Mouse (Mus musculus): ENCODE measurements around the gene Large1.
"Not testable (repeated sequence)": the region's sequence is repeated elsewhere in the genome, so short reads cannot be mapped to it uniquely, and the experiment has no call there.

Large1 gene

DNA sequence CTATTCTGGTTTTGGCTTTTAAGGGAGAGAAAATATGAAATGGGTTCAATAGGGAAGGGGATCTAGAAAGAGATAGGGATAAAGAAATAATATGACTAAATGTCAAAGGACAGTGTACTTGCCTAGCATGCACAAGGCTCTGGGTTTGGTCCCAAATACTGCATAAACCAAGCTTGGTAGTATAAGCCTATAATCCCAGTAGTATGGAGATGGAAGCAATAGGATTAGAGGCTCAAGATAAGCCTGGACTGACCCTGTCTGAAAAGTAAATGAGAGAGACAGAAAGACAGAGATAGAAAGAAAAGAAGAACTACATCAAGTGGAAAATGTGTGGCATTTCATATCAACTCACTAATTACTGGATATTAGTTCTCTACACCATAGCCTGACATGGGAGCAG is 180.7 kb downstream of the Large1 start:
- no peak for DNase-seq (ENCODE audit: low spot score)

DNA sequence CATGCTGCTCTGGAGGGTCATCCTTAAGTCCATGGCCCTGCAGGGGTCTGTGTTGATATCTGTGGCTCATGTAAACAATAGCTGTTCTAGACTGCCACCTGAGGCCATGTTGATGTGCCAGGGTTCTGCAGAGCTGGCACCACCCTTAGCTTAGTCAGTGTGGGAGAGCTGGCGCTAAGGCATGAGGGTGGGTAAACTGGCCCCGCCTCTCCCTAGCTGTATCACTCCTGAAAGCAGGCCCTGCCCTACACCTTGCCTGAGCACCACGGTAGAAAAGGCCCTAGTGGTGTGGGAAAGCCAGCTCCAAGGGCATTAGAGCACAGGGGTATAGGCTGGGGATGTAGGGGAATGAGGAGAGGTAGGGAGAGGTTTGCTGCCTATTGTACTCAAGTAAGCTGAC is 191.3 kb downstream of the Large1 start:
- DNase-seq (ENCODE audit: low spot score) = no peak

GRCm38 (mm10) chr8:73161564-73161963 is 191.8 kb downstream of the Large1 start:
- no peak for DNase-seq (ENCODE audit: low spot score)

DNA sequence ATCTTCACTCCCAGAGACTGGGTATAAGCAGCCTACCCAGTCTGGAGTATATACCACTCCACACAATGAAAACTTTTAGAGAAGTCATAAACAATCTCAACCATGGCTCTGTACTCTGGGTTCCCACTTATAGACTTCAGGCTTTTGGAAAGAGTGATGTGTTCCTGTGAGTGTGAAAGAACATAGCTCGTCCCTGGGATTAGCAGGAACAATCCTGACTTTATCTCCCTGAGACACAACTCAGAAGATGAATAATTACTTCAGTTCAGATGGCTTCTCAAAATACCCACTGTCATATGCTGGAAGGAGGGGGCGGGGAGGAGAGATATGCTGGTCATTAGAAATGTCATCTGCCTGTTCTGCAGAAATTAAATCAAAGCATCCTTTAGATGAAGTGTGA is 192.4 kb downstream of the Large1 start:
- no peak for DNase-seq (ENCODE audit: low spot score)

- no peak for DNase-seq (ENCODE audit: low spot score)
Observed at GRCm38 (mm10) chr8:73147236-73147635, 206.1 kb downstream of the Large1 start.

DNA sequence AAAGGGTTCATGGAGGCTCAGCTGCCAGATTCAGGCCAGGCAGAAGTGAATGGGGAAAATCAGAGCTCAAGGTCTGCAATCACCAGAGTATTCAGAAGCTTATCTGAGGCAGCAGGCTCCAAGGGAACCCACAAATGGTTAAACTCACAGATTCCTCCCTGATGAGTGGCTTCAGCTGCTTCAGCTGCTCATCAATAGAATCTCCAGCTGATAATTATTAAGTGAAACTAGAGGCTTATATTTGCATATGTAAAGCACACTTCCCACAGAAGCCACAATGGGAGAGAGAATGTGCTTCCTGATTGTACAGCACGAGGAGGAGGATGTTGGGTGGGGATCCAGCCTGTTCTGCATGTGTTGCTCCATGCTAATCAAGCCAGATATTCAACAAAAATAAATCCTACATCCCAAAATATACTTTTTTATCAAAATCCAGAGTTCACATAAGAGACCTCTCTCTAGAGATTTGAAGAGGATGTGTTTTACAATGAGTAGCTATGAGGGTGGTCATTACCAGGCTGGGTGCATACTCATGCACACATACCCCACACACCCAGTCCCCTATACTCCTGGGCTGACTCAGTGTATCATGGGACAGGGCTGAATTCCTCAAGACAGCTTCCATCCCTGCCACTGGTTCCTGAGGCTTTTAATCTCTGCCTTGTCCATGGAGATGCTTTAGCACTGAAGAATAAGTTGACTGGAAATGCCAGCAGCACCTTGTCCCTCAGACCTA is 210.5 kb downstream of the Large1 start:
- DNase-seq (ENCODE audit: low spot score) = no peak

GRCm38 (mm10) chr8:73135397-73135796 is 217.9 kb downstream of the Large1 start:
- no peak for DNase-seq (ENCODE audit: low spot score)

- no peak for DNase-seq (ENCODE audit: low spot score)
Observed at GRCm38 (mm10) chr8:73132080-73132479, 221.3 kb downstream of the Large1 start.

- DNase-seq (ENCODE audit: low spot score) = no peak
Observed at GRCm38 (mm10) chr8:73123864-73124499, 229.4 kb downstream of the Large1 start.

GRCm38 (mm10) chr8:73112332-73112895 is 240.9 kb downstream of the Large1 start:
- DNase-seq (ENCODE audit: low spot score) = no peak

DNA sequence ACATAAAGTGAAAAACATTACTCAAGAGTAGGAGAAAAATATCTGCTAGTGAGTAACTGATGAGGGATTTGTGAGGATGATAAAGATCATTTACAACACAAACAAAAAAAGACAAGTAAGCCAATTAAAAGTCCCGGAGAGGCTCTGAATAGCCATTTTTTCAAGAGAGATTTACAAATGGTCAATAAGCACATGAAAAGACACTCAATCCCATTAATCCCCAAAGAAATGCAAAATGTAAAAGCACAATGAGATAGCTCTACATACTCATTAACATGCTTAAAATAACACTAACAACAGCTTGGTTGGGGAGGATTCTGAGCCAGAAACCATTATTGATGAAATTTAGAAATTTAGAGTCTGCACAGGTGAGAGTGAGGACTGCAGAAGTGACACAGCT is 249.3 kb downstream of the Large1 start:
- DNase-seq (ENCODE audit: low spot score) = no peak

GRCm38 (mm10) chr8:73101069-73101468 is 252.3 kb downstream of the Large1 start:
- DNase-seq (ENCODE audit: low spot score) = no peak

GRCm38 (mm10) chr8:73100607-73101006 is 252.7 kb downstream of the Large1 start:
- DNase-seq (ENCODE audit: low spot score) = not testable (repeated sequence)

GRCm38 (mm10) chr8:73099542-73099941 is 253.8 kb downstream of the Large1 start:
- no peak for DNase-seq (ENCODE audit: low spot score)

DNA sequence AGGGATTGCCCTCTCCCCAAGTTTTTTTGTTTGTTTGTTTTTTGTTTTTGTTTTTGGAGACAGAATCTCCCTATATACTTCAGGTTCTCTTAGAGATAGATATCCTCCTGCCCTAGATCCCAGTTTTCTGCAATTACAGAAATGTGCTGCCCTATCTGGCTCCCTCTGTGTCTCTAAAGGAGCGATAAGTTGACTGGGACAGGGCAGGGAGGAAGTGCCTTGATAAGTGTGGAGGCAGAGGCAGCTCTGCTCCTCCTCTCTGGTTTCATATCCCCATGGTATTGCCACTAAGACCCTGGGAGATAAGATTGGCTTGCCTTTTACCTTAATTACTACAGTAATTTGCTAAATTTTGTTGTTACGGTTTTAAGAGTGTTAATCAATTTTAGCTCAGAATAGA is 256.4 kb downstream of the Large1 start:
- no peak for DNase-seq (ENCODE audit: low spot score)

DNA sequence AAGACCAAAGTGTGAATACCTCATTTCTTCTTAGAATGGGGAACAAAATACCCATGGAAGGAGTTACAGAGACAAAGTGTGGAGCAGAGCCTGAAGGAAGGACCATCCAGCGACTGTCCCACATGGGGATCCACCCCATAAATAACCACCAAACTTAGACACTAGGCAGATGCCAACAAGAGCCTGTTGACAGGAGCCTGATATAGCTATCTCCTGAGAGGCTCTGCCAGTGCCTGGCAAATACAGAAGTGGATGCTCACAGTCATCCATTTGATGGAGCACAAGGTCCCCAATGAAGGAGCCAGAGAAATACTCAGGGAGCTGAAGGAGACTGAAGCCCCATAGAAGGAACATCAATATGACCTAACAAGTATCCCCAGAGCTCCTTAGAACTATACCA is 275.6 kb downstream of the Large1 start:
- not testable (repeated sequence) for DNase-seq (ENCODE audit: low spot score)

GRCm38 (mm10) chr8:73061410-73061809 is 291.9 kb downstream of the Large1 start:
- no peak for DNase-seq (ENCODE audit: low spot score)

- DNase-seq (ENCODE audit: low spot score) = no peak
Observed at GRCm38 (mm10) chr8:73054726-73055125, 298.6 kb downstream of the Large1 start.

- no peak for DNase-seq (ENCODE audit: low spot score)
Observed at GRCm38 (mm10) chr8:73053878-73054277, 299.5 kb downstream of the Large1 start.

DNA sequence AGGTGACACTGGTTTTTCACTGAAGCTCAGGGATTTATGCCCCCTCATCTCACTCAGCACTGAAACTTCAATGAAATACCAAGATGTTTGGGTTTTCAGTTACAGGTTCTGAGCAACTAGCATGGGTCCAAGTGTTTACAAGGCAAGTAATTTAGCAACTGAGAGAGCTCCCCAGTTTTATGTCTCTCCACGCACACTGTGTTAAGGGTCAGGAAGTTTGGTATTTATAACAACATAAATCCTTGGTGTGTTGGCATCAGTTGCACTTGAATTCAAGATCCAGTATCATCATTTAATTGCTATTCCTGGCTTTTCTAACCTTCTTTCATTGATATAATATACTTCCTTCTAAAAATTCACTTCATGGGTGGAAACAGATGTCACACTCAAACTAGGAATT is 300.9 kb downstream of the Large1 start:
- no peak for DNase-seq (ENCODE audit: low spot score)

DNA sequence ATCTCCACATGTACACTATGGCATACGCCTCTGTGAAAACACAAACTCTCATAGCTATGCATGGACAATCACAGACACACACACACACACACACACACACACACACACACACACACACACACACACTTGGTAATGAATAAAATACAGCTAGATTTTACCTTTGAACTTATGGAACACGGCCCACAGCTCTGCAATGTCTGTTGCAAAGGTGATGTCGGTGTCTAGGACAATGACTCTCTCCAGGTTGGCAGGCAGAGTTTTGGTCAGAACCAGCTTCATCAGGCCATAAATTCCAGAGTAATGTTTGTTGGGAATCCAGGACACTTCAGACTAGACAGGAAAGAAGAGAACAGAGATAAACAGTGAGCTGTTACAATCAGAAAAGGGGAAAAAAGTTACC is 305.2 kb downstream of the Large1 start:
- no peak for DNase-seq (ENCODE audit: low spot score)

- no peak for DNase-seq (ENCODE audit: low spot score)
Observed at GRCm38 (mm10) chr8:73029787-73030186, 323.6 kb downstream of the Large1 start.

- DNase-seq (ENCODE audit: low spot score) = no peak
Observed at GRCm38 (mm10) chr8:73018241-73018640, 335.1 kb downstream of the Large1 start.

- no peak for DNase-seq (ENCODE audit: low spot score)
Observed at GRCm38 (mm10) chr8:73017601-73018000, 335.7 kb downstream of the Large1 start.
